Mouse (Mus musculus) granulocyte monocyte progenitor cell, adult 5-6 weeks (primary cell): ENCODE measurements around the gene Smpd4. TPM values are rescaled to one million over a fixed set of nuclear protein-coding genes. Genes with fewer than 3 reads are reported as not detected.
"Not testable (repeated sequence)": the region's sequence is repeated elsewhere in the genome, so short reads cannot be mapped to it uniquely, and the experiment has no call there.

Source experiments
- ATAC-seq: replicated peaks from 2 replicates; pipeline ENCODE4 v1.8.0; 2016; ENCODE audit warnings: mild to moderate bottlenecking, moderate TSS enrichment, inconsistent platforms; ENCODE audit not compliant: poor library complexity, severe bottlenecking
- total RNA-seq, 2 experiments: library from RNA; stranded (forward) in 1 of 2; stranded (reverse) in 1 of 2; fragments of 200-712, 200-1000 nt in 1 of 2; fragments of >200 nt in 1 of 2; fragmentation: Nextera tagmentation in 1 of 2; gene quantifications; 2 replicates each; pipeline ENCODE4 v1.2.3; 2014 to 2017

The Smpd4 gene
- total RNA-seq (2014; fragmentation: Nextera tagmentation) (69.2 and 77.1 TPM in 2 replicates), total RNA-seq (2017) (39.3 and 54.7 TPM in 2 replicates)

DNA sequence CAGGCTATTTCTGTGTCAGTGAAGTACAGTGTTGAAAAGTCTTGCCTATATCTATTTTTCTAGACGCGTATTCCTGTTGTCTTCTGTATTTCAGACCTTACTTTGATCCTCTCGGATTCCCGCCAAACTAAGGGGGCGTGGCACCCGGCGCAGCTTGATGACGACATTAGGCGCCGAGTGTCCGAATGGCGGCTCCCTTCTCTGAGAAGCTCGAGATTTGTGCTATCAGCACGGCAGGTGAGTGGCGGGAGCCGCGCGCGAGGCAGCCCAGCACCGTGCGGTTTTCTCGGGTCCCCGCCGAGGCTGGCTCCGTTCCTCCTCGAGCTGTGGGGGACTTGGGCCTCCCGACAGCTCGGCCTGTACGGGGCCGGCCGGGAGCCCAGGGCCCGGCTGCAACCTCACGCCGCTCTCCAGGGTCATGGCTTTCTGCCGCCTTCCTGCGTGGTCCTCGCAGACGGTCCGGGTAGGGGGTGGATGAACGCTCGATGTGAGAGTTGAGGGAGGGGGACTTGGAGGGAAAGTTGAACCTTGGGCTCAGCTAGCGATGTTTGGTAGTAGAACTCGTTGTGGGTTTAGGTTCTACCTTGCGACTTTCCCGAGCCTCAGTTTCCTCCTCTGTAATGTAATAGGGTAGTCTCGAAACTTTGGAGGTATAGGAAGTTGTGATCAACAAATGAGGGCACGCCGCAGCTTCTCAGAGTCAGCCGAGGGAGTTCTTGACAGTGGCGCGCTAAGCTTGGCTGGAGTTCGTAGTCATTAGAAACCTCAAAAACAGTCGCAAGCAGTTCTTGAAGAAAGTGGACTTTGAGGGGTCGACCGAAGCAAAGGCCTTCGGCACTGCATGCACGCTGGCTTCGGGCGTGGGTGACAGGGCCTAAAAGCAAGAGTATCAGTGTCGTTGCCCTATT is at the start of gene Smpd4:
Gene Smpd4, plus strand, starts transcription at position 157 of the 908 bp plus-strand sequence.
- ATAC-seq: peak; percentile 78

DNA sequence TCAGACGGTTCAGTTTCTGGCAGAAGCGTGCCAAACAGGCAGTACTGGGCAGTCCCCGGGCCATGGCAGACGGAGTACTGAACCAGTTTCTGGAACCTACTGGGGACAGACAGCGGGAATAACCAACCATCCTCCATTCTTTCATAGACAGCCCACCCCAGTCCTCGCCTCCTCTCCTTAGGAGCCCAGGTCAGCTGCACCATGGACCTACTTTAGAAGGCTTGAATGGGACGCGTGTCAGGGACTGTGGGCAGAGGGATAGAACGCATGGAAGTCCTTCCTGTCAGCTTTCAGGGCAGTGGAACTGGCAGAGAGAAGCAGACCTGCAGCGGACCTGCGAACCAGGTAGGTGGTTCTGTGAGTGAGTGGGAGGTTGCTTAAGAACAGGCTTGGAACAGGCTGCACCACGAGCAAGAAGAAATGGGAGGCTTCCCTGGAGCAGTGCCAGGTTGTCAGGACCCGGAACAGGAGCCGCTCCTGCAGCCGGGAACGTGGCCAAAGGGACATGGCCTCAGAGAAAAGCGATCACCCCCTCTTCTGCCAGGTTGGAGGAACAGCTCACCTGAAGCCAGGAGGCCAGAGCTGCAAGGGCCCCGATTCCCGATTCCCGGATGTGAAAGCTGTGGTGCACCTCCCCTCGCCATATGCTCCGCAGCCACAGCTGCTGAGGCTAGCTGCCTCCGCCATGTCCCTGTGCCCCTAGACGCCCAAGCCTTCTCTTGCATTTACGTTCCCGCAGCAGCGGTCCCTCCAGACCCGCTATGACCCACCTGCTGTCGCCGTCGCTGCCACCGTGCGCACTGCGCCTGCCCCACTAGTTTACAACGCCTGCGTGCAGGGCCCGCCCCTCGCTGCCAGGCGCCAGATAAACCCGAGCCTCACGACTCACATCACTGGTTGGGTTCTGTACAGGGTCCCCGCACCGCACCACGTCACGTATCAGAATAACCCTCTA is 43.0 kb upstream of the Smpd4 start:
- ATAC-seq: peak; percentile 77

DNA sequence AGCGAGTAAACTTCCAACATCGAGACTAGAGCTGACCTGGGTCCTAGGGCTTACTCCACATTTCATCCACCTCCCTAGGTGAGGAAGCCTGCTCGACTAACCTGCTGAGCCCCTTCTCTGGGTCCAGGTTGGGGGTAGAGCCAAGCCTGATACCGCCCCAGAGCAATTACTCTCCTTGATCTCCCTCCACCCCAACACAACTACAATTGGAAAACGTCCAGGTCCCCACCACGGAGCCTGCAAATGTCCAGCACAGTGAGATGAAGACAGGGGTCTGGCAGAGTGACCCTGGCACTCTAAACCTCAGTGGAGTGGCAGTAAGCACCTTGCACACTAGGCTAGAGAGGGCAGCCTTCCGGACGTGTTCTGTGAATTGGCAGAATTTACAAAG is 42.3 kb upstream of the Smpd4 start:
- ATAC-seq: no peak

DNA sequence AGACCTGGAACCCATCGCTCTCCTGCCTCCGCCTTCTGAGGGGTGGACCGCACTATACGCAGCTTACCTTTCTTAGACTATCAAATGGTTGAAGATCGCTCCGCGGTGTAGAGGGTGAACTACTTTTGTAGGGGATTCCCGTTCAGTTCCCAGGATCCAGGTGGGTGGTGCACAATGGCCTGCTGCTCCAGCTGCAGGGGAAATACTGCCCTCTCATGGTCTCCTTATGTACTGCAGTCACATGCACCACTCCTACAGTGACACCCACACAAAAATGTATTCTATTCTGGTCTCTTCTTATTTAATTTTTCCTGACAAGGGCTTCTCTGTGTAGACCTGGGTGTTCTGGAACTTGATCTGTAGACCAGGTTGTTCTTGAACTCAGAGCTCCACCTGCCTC is 36.1 kb upstream of the Smpd4 start, which contains the start of gene Slc7a4:
Gene Slc7a4, minus strand, starts transcription at position 151 of the 400 bp plus-strand sequence.
- ATAC-seq: peak; percentile 73

DNA sequence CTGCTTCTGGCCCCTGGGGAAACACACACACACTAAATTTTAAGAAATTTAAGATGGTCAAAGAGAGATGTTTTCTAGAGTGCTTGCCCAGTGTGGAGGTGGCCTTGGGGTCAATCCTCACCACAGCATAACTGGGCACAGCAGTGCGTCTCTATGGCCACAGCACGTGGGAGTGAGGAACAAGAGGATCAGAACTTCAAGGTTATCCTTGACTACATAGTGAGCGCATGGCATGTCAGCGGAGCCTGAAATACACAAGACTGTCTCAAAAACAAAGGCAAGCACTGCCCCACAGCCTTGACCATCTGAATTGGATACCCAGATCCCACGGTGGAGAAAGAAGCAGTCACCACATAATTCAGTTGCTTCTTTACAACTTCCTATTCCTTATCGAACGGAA is 34.6 kb upstream of the Smpd4 start:
- no peak for ATAC-seq

DNA sequence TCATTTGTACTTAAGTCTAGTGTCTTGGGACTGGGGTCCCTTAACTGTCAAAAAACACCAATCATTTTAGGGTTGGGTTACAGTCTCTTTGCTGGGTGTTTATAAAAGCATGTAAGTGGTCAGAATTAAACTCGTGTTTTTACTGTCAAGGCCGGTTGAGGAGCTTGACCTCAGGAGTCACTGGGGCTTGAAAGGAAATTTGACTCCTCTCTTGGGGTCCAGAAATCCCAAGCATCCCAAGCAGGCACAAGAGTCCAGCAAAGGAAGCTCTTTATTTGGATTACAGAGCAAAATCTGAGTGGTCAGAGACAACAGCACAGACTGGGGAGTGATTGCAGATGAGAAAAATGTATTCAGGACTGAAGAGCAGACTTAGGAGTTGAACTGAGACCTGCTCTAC is 28.4 kb upstream of the Smpd4 start:
- ATAC-seq: no peak

DNA sequence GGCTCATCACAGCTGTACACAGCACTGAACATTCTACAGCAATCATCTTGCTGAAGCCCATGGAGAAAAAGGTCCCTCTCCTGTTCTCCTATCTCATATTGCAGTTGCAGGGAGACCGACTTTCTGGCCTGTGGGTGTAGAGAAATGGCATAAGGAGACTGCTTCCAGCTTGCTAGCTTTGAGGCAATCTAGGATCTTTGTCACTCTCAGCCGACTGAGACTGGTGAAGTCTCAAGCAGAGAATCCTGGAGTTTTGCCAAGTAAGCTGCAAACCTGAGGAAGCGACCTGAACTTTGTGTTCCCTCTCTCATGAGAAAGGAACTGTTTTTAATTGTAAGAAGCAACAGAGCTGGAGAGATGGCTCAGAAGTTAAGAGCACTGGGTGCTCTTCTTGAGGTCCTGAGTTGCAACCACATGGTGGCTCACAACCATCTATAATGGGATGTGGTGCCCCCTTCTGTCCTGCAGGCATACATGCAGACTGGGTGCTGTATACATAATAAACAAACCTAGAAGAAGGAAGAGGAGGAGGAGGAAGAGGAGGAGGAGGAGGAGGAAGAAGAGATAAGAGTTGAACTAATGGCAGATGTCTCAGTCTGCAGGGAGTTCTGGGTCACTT is 18.1 kb upstream of the Smpd4 start:
- ATAC-seq: peak; percentile 53; the same call in 1 of the 2 replicates

DNA sequence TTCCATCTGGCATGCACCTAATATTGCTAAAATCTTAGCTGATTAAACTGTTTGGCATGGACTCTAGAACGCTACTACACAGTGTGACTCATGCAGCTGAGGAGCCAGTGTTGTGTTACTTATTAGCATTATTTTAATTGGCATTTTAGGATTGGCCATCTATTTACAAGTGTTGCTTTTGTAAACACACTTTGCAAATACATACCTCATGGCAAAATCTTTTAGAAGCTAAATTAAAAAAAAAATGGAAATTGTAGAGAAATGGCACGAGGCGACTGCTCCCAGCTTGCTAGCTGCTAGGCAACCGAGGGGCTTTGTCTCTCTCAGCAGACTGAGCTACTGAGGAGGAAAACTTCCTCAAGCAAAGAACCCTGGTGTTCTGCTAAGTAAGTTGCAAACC is 14.2 kb upstream of the Smpd4 start:
- no peak for ATAC-seq

DNA sequence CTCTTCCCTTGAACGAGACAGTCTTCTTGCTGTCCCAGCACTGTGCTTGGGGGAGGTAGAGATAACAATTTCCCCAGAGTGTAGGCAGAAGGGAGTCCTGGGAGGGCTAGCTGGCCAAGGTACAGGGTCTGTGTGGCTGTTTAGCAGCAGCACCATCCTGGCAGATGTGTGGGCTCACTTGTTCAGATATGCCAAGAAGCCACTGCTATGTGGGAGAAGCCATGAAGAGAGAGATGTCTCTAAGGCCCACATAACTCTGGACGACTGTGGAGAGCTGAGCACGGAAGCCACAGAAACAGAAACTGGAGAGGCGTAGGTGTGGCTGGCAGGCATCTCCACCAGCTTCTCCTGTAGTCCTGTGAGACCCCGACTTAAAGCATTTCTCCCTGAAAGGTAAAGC is 13.5 kb upstream of the Smpd4 start:
- no peak for ATAC-seq

DNA sequence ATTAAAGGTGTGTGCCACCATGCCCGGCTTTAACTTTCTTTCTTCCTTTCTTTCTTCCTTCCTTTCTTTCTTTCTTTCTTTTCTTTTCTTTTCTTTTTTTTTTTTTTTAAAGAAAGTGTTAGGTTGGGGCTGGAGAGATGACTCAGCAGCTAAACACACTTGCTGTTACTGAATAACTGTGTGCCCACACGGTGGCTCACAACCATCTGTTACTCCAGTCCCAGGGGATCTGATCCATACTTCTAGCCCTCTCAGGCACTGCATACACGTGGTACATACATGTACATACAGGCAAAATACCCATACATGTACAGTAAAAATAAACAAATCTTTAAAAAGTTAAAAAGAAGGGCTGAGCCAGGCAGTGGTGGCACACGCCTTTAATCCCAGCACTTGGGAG is 7.8 kb upstream of the Smpd4 start:
- ATAC-seq: no peak

DNA sequence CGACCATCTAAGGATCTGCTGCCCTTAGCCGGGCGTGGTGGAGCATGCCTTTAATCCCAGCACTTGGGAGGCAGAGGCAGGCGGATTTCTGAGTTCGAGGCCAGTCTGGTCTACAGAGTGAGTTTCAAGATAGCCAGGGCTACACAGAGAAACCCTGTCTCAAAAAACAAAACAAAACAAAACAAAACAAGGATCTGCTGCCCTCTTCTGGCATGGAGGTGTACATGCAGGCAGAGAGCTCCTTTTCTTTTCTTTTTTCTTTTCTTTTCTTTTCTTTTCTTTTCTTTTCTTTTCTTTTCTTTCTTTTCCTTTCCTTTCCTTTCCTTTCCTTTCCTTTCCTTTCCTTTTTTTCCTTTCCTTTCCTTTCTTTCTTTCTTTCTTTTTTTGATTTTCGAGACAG is 4.4 kb upstream of the Smpd4 start:
- ATAC-seq: not testable (repeated sequence)

DNA sequence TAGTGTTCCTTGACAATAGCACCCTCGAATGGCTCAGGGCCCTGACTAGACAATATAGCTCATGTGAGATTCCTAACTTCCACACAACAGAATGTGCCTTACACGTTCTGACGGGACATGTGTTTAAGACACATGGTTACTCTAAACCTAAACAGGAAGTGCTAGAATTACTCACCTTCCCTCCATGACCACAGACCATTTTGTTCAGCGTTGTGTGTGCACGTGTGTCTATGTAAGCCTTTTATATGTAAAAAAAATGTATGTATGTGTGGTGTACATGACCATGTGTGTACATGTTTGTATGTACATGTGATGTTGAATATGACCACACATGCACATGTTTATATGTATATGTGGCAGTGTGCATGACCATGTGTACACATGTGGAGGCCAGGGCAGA is 2.9 kb upstream of the Smpd4 start:
- no peak for ATAC-seq

DNA sequence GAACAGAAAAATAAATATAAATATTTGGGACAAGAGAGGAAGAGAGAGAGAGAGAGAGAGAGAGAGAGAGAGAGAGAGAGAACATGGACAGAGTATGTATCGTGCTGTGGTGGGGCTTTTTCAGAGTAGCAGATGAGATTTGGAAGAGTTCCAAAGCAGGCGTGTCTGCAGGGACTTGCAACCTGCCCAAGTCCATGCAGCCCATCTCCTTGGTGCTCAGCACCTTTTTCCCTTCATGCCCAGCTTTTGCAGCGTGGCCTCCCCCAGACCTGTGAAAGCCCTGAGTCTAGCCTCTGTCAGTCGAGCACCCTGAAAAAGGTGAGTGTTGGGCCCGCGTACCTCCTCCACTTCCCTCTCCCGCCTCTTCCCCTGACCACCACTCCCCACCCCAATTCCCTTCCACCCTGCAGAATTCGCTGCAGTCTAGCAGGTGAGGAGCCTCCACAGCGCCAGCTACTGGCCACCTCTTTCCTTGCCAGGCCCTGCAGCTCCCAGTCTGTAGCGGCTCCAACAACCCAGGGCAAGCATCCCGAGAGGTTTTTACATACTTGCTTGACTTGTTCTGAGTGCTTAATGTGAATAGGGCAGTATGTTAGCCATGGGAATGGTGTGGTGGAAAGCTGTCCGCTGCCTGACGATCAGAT is 1.1 kb upstream of the Smpd4 start:
- ATAC-seq: peak; percentile 82

DNA sequence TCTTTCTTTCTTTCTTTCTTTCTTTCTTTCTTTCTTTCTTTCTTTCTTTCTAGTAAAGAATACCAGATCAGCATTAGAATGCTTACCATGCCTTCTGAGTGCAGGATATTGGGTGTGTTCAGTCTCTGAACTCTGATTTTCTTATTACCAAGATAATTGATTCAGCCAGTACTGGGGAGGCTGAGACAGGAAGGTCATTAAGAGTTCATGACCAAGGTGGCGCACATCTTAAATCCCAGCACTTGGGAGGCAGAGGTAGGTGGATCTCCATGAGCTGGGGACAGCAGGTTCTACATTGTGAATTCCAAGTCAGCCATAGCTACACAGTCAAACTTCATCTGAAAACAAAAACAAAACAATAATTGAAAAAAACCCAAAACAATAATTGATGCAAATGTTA is 2.8 kb downstream of the Smpd4 start:
- ATAC-seq: no peak

DNA sequence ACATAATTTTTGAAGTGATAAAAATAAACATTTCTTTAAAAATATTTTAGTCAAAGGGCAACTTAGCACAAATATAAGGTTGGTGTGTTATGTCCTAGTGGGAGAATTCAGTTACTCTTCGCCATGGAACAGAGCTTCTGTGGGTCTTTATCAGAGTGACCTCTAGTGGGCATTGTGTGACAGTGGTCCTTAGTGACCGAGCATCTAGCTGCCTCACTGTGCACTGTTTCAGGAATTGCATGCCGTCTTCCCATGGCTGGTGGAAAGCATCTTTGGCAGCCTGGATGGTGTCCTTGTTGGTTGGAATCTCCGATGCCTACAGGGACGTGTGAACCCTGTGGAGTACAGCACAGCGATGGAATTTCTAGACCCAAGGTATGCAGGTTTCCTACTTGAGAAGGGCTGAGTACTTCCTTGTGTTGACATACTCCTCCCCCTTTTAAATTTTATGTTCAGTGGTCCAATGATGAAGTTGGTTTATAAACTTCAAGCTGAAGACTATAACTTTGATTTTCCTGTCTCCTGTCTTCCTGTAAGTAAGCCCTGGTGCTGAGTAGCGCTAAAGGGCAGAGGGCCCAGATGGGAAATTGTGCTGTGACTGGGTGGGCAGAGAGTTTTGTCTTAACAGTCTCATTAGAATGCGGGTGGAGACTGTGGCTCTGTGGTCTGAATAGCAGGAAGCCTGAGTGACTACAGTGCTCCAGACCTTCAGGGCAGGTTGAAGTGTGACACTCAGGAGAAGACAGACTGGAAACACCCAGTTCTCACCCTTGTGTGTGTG is 6.5 kb downstream of the Smpd4 start:
- ATAC-seq: peak; percentile 73

DNA sequence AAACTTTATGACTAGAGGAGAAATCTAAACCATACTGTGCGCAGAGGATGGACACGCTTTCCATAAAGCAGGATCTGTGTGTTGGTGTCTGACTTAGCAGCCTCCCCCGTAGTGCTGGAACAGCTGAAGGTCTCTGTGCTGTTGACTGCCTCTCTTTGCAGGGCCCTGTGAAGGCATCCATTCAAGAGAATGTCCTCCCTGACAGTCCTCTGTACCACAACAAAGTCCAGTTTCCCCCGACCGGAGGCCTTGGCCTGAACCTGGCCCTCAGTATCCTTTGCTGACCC is 7.1 kb downstream of the Smpd4 start:
- no peak for ATAC-seq

DNA sequence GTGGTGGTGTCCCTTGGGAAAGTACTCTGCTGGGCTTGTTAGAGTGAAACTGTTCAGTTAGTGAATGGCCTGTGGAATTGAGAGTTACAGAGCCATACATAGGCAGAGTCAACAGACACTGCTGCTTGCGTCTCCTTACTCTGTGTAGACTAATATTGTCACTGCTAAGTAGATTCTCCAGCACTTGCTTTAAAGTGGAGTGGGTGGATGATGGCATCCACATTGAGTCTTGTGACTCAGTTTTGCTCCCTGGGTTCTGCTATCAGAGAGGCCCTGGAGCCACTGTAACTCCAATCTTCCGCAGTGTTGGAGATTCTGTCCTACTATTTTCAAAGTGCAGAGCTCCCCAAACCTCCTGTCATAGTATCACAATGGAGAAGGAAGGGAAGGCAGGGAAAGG is 13.4 kb downstream of the Smpd4 start:
- ATAC-seq: no peak

DNA sequence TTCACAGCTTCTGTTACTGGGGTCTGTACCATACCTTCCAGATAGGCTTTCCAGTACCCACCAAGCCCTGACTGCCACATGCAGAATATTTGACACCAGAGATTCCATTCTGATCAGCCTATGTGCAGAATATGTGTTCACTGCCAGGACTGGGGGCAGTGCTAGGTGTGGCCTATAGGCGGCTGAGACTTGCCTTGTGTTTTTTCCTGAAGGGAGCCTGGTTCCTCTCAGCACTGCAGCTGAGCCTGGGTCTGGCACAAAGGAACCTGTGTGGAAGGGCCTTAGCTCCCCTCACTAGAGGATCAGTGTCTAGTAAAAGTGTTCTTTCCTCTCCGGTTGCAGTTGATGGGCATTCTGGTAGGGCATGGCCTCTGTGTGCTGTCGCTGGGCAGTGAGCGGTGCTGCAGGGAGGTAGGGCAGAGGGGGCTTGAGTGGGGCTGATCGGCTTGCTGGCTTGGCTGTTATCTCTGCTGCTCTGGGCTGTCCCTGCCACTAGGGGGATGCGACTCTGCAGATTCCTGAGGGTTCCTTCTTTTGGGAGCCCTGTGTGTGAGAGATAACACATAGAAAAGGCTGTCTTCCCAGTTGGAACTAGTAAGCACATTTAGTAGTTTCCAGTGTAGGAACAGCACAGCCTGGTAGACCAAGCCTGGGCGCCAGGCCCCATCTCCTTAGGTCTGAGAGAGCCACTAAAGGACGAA is 14.5 kb downstream of the Smpd4 start:
- no peak for ATAC-seq

DNA sequence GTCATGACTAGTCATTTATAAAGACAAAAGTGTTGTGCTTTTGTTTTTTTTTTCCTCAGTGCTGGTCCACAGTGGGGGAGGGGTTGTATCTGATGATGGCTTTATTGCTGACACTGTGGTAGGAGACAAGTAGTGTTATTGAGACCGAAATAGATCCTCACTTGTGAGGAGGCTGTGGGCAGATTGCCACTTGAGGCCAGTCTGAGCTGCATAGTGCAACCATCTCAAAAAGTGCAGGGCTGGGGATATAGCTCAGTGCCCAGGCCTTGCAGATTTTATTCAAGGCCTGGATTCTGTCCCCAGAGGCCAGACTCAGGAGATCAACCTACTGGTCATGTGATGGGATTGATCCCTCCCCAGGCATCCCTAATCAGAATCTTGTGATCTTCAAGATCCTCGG is 17.8 kb downstream of the Smpd4 start:
- no peak for ATAC-seq
